Mouse (Mus musculus) gastrocnemius, adult 18-20 months (tissue): ENCODE data around the gene Ppp1r14c. TPM values are rescaled to one million over a fixed set of nuclear protein-coding genes. Genes with fewer than 3 reads are reported as not detected.
"Not testable (repeated sequence)": the region's sequence is repeated elsewhere in the genome, so short reads cannot be mapped to it uniquely, and the experiment has no call there.

Experiments used
- DNase-seq: peaks from one replicate; pipeline ENCODE4 v3.0.0; 2021; ENCODE audit warnings: low spot score
- total RNA-seq, 2 experiments: library from RNA; stranded (reverse); gene quantifications; 2 replicates each; pipeline ENCODE4 v1.2.3; 2021

Ppp1r14c gene
- total RNA-seq, 2 experiments from 2014 or later: 70.8 to 86.7 TPM

DNA sequence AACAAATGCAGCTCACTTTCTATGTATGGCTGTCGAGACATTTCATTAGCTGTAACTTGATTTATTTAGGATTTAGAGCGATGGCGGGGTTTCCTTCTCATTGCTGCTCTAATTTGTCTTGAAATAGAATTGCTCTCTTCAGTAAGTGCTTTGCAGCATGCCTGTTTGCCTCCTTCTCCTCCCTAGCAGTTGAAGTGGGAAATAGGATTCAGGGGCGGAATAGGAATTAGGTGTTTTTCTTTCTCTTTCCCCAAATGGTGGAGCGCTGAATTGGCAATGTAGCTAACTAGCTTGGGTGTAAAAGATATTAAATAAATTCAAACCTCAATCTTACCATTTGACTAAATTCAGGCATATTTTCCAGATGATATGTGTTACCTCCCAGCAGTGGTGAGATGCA is 32.2 kb downstream of the Ppp1r14c start:
- no peak for DNase-seq

DNA sequence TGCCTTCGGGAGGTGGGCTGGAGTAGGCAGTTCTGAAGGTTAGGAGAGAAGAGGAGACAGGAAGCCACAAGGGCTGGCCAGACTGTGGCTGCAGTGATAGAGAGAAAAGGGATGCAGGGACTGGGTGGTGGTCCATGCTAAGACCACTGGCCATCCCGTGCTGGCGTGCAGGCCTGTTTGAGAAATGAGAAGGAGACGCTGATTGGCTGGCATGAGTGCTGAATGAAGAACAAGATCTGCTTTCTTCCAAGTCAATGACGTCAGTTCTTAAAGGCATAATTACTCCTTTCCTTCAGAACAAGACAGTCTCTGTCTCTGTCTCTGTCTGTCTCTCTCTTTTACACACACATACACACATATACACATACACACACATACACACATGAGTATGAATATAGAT is 36.4 kb downstream of the Ppp1r14c start:
- no peak for DNase-seq

DNA sequence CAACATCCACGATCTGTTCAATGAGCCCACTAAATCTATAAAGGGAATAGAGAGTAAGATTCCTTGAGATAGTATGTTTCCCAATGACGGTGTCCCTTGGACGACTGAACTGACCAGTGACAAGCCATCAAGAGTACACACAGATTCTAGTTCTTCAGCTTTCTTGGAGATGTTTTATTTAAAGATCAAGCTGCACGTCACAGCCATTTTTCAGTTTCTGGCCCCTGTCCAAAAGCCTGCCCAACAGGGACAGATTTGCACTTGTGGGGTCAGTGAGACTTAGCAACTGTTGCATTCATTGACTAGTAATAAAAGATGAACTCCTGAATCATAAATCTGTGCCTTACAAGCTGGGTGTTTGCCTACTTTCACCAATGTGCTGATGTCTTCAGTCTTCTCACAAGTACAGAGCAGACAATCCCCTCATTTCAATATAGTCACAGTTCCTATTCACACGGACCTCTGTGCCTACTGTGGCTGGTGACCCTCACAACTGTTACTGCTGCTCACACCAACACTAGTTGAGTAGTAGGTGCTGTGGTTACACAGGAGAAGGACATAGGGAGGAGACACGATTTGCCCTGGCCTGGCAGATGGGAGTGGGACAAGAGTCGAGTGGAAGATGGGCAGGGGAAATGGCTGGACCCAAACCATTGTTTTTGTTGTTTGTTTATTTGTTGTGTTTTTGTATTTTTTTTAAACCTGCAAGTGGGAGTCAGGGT is 37.7 kb downstream of the Ppp1r14c start:
- no peak for DNase-seq

DNA sequence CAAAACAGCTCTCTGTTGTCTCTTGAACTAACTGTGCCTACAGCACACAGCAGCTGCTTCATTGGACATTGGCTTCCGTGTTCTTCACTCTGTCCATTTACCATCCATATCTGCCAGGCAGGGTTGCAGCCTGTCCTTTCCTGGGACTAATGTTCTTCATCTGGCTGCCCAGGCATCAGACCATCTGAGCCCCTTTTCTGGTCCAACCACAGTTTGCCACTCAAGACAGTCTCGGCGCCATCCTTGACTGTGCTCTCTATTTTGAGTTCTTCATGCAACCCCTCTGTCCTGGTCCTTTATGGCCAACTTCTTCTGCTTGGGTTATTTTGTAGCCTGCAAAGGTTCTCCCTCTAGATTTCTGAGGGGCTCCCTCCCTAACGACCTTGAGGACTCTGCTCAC is 38.5 kb downstream of the Ppp1r14c start:
- DNase-seq: no peak

DNA sequence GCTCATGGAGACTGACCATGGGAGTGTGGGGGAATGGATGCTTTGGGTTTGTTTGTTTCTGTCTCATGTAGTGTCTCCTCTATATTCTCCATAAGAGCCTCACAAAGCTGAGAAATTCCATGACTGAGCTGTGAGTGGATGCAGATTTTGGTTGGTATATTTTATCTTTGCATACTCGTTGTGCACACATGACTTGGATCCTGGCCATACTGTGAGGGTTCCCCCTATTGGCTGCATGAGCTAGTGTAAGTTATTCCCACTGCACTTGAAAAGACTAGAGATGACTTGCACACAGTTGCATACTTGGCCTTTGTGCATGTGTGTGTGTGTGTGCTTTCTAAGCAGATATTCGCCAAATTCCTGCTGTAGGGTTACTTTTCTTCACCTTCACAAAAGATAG is 40.4 kb downstream of the Ppp1r14c start:
- DNase-seq: no peak

DNA sequence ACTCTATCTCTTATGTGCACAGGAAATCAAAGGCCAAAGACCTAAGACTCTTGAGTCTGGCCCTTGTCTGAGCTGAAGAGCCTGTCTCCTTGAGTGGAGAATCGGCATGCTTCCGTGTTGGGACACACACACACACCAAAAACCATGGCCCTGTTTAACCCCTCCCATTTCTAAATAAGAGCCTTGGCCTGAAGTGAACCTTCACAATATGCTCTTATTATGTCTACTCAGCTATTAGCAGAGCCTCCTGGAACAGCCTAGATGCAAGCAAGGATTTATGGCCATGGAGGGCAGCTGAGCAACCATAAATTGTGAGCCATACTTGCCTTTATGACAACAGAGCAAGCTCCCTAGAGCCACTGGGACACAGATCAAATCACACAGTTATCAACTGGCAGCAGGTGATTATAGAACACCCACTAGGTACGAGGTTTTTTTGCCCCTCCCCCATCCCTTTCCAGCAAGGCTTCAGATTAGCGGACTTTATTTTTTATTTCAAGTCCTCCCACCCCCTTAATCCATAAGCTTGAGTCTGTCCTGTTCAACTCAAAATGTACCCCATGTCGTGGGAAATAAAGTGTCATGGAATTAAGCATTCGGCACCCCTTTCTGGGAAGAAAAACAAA is 42.3 kb downstream of the Ppp1r14c start:
- DNase-seq: peak; percentile 64

DNA sequence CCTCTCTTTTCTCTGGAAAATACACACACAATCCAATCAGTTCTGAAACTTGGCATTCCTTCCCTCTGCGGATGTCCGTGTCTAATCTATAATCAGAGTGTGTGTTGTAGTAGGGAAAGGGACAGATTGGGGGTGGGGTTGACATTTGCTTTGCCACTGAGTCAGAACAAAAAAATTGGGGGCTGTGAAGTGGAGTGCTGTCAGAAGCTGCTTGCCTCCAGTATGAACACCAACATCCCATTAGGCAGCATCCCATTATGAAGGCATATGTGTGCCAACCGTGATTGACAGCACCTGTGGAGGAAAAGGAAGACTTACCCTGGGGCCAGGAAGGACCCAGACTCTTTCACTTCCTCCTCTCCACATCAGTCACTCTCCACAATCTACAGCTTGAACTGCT is 42.8 kb downstream of the Ppp1r14c start:
- DNase-seq: no peak

DNA sequence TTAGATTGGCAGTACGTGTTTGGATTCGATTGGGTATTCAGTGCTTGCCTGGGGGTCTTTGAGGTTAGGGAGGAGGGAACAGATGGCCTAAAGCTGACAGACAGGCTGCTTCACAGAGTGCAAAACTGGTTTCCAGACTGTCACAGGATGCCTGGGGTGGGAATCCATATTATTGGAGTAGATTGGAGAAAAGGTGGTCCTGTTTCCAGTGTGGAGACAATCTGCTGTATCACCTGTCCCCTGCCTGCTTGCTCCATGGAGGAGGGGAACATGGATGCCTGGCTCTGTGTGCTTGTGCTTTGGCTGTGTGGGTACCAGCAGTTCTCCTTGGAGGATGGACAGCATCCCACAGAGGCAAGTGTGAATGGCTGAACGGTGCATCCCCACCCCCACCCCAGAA is 45.4 kb downstream of the Ppp1r14c start:
- DNase-seq: no peak

DNA sequence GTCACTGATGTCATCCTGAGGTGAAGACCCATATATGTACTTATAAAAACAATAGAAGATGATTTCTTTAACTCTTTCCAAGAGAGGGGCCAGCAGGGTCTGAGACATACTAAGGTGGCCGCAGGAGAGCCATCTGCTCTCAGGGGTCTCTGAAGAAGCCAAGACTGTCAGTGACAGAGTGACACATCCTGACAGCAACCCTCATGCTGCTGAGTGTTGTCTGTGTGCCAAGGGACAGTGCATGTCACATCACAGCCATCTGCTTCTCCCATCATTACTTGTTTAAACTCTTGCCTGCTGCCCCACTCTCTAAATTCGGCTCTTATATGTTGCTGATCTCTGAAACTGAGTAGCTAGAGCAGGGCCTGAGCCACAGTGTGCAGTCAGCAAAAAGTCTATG is 45.8 kb downstream of the Ppp1r14c start:
- no peak for DNase-seq

DNA sequence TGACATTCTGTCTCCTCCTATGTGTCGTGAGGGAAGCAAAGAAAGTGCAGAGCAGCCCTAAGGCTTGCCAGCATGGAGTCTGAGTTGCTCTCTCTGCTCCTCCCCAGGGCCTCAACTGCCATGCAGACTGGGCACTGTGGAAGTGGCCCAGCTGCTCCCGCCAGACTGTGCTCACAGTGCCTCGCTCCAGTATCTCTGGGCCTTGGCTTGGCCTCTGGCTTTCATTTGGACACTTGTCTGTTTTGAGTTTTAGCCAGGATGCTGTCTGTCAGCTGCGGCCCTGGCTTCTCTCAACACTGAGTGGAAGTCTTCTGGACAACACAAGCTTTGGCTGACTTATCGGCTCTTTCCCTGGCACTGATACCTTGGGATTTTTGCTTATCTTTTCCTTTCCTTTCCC is 49.0 kb downstream of the Ppp1r14c start:
- DNase-seq: peak; percentile 77

DNA sequence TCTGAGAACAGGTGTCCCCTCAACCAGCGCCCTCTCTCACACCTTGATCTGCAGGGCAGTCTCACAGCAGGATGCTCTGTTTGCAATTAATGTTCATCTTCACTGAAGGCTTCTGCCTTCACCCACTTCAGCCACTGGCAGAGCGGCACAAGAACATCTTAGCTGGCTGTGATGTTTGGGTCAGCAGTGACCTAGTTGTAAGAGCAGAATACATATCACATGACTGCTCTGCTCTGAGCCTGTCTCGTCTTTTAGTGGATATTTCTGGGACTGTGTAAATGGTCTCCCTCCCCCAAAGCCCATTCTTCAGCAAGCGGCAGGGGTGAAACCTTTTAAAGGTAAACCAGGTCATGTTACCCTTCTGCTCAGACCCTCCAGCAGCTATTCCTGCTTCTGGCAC is 50.7 kb downstream of the Ppp1r14c start:
- DNase-seq: peak; percentile 37

DNA sequence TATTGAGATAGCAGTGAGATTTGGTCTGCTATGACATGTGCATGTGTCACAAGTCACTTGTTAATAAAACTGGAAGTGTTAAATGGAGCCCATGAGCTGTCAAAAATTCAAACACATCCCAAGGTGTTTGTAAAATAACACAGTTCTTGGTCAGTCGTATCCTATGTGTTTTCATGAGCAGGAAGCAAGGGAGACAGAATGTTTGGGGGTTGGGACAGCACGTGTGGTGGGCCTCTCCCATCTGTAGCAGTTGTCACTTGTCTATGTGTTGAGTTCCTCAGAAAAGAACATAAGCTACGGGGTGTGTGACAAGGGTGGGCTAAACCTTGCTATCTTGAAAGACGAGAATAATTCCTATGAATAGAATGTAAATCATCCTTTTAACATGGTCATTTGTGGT is 51.6 kb downstream of the Ppp1r14c start:
- DNase-seq: no peak

DNA sequence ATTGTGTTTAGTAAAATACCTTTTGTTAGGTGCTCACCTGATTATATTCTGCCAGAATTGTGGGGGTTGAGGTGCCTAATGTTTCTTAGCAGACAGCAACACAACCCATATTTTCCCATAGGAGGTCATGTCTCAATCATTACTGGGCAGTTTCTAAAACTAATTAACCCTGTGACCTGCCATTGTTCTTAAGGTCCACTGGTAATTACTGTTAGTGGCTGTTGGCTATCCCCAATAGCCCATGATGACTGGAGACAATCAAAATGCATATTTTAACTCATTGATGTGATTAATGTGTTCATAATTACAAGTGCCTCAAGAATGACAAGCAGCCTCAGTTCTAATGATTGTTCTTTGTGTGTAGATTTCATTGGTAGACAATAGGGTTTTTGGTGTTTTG is 58.2 kb downstream of the Ppp1r14c start:
- DNase-seq: no peak

DNA sequence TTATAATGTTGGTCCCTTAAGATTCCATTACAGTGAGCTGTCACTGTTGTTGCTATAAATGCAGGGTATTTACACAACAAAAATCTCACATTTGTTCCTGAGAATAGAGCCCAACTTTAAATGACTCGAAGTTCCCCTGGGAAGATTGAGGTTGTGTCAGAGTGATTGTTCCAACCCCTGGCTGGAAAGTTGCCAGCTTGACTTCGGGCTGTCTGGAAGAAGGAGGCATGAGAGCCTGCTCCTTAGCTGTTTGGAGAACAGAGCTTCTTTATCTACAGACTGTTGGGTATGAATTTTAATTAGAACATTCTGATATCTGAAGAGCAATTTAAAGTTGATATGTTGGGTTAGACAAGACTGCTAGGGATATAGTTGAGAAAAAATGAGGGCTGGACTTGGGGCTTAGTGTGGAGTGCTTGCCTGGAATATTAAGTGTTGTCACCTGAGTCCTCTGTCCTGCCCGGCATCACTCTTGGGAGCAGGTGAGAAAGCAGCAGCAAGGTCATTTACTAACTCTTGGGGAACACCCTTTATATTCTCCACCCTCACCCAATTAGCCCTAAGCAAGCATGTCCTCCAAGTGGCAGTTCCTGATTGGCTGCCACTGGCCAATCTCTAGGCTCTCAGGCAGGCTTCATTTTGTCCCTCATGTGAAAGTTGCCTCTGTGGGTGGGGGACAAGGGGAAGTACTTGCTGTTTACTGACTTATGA is 62.0 kb downstream of the Ppp1r14c start:
- no peak for DNase-seq

DNA sequence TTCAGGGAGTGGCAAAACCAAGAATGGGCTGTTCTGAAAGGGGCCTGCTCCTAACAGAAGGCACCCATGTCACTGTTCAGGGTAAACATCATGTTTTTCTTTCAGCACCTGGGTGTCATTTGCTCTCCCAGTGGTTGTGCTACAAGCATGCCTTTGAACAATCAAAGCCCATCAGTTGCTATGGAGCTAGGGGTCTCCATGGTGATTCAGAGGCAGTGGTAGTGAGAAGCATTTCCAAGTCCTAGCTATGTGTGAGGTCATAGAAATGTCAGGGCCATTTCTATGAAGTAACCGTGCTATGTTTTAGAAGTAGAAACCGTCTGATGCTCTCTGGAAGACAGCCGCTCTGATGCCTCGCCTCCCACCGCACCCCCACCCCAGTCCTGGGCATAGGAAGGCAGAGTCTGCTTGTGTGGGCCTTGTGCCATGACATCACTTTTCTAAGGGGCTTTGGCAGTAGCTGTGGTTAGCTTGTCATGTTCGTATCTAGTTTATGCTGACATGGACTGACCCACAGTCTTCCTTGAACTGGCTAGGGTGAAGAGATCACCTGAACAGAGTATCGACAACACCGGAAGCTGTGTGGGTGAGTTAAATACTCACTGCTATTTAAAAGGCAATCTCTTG is 69.1 kb downstream of the Ppp1r14c start:
- no peak for DNase-seq

DNA sequence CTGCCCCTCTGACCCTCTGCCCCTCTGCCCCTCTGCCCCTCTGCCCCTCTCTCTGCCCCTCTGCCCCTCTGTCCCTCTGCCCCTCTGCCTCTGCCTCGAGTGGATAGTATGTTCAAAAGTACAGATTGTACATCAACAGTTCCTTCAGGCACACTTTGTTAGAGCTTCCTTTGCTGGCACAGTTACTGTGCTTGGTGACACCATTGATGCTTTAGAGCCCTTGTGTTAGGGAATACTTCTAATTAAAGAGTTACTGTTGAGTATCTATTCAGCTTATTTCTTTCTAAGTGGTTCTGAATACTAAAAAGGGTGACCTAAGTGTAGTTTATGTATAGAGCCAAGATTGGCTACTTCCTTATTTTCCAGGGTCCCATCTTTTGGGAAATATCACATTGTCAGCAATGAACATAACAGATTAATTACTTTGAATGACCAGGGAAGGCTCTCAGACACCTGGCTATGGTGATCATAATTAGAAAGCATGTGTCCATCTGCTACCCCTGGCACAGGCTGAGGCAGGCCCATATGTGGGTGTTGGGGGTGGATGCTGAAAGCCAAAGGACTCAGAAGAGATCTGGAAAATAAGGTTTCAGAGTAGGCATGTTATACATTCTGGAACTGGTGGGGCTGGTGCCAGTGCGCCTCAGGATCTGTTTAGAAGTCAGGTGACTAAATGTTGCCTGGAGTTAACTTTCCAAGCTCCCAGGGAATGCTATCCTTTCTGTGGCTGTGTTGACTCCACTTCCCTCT is 75.0 kb downstream of the Ppp1r14c start:
- no peak for DNase-seq

DNA sequence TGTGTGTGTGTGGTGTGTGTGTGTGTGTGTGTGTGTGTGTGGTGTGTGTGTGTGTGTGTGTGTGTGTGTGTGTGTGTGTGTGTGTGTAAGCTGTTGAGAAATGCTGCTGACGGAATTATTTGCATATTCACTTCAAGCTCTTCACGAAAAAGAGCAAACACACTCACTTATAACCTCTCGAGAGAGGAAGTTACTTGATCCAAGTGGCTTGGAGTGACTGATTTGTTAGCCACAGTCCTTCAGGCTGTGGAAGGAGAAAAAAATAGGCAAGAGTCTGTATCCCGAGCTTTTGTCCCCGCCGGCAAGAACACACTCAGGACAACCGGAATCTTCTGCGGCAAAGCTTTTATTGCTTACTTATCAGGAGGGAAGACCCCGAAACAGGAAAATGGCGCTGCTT is 80.9 kb downstream of the Ppp1r14c start:
- not testable (repeated sequence) for DNase-seq

DNA sequence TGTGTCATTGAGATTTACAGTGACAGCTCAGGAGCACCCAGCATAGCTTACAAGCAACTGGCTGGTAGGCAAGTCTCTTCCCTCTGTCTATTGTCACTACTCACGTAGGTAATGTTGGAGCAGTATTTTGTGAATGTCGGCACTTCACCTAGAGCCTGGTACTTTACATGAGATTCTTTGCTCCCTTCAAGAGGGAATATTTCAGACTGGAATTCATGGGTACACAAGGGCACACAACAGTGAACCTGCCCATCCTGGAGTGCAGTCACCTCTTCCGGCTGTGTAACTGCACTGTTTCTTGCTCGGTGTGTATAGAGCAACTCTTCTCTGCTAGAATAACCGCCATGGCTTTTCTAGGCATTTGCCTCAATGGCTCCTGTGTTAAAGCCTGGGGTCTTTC is 82.8 kb downstream of the Ppp1r14c start:
- DNase-seq: no peak

DNA sequence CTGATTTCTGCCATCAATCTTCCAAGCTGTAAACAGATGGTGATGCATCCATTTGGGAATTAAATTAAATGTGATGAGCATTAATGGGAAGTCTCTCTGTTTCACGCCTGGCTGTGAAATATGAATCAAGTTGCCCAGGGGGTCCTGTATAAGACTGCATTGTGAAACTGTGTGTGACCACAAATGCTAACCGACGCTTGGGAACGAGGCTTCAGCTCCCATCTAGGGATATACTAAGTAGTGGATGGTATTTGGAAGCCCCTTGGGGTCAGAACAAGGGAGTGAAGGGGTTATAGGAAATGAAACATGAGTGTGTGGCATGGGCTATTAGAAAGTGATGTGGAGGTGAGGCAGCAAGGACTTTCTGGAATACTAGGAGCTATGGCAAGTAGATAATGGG is 86.1 kb downstream of the Ppp1r14c start:
- no peak for DNase-seq

DNA sequence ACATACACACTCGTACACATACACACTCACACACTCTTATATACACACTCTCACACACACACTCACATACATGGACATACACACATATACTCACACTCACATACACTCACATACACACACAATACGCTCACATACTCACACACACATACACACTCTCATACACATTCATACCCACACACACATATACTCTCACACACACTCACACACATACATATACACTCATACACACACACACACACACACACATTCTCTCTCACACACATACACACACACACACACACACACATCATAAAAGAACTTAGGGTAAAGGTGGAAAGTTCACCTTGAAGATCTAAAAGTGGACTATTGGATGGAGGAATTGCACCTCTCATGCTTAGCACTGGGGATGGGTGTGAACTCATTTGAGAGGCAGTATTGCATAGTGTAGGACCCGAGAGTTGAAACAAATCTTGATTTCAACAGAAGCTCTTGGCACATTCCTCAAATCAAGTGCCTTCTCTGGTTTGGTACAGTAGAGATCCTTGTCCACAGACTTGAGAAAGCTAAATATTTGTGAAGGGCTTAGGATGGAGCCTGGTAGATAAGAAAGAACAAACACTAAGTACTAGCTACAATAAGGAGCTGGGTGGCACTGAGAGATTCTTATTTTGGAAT is 87.1 kb downstream of the Ppp1r14c start:
- DNase-seq: no peak

DNA sequence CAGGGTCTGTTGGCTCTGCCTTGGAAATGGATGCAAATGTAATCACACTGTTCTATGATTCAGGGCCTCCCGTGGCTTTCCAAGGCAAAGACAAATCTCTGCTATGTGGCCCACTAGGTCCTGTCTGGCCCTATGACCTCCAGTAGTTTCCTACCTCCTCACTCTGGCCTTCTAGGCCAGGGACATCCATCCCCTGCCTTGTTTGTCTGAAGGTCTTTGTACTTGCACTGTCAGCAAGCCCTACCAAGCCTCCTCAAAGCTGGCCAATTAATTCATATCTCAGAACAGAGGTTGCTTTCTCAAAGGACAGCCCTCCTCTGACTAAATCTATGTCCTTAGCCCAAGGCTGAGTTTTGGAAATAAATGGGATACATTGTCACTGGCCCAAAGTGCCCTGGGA is 92.8 kb downstream of the Ppp1r14c start:
- no peak for DNase-seq
